Mouse (Mus musculus): Measurements from ENCODE around the gene Cybrd1. TPM values are rescaled to one million over a fixed set of nuclear protein-coding genes. Genes with fewer than 3 reads are reported as not detected.

Cybrd1 gene
- polyA plus RNA-seq, 1 experiment, result not detected

- Histone ChIP-seq H3K36me3 (ENCODE audit: control insufficient read depth, insufficient read depth) (peaks cover 51% of the 10 kb centered on the region), H3K27me3 (ENCODE audit: control insufficient read depth, insufficient read depth, insufficient read length) (no peaks in the 10 kb centered on the region), H3ac (ENCODE audit: control insufficient read depth, insufficient read length, low read depth) (no peak overlapping the region), H3K79me2 (ENCODE audit: control insufficient read depth, insufficient read depth) (no peaks in the 10 kb centered on the region), H3K4me3 (ENCODE audit: insufficient read depth, poor library complexity, severe bottlenecking) (no peak overlapping the region), H3K79me3 (ENCODE audit: low read depth) (no peaks in the 10 kb centered on the region)
- TF ChIP-seq CTCF (IDR thresholded peaks at IDR 0.05; ENCODE audit: control insufficient read depth, insufficient read depth, insufficient read length) (no peak), FOSL1 (IDR thresholded peaks at IDR 0.05; ENCODE audit: insufficient read depth, low read length, poor library complexity, severe bottlenecking) (no peak), USF1 (IDR thresholded peaks at IDR 0.05; ENCODE audit: low read depth) (no peak), MAX (IDR thresholded peaks at IDR 0.05) (no peak), MYOG (IDR thresholded peaks at IDR 0.05; ENCODE audit: control insufficient read depth, extremely low read depth, insufficient read length) (no peak), CEBPB (IDR thresholded peaks at IDR 0.05; ENCODE audit: low read depth) (no peak), MYOD1 (IDR thresholded peaks at IDR 0.05; ENCODE audit: control insufficient read depth, insufficient read length, low read depth) (no peak)
Observed at GRCm38 (mm10) chr2:71083454-71084193, 34.1 kb upstream of the Cybrd1 start.

- no peaks in the 10 kb centered on the region for H3K79me3 ChIP-seq (ENCODE audit: low read depth)
- no peaks in the 10 kb centered on the region for H3K79me2 ChIP-seq (ENCODE audit: control insufficient read depth, insufficient read depth)
- no peaks in the 10 kb centered on the region for H3K27me3 ChIP-seq (ENCODE audit: control insufficient read depth, insufficient read depth, insufficient read length)
- no peak overlapping the region for H3ac ChIP-seq (ENCODE audit: control insufficient read depth, insufficient read length, low read depth)
- peaks cover 44% of the 10 kb centered on the region for H3K36me3 ChIP-seq (ENCODE audit: control insufficient read depth, insufficient read depth)
- no peak overlapping the region for H3K4me3 ChIP-seq (ENCODE audit: insufficient read depth, poor library complexity, severe bottlenecking)
- TF ChIP-seq FOSL1 (IDR thresholded peaks at IDR 0.05; ENCODE audit: insufficient read depth, low read length, poor library complexity, severe bottlenecking), result no peak
- no peak for TF ChIP-seq USF1 (IDR thresholded peaks at IDR 0.05; ENCODE audit: low read depth)
- no peak for TF ChIP-seq CTCF (IDR thresholded peaks at IDR 0.05; ENCODE audit: control insufficient read depth, insufficient read depth, insufficient read length)
- no peak for TF ChIP-seq MYOD1 (IDR thresholded peaks at IDR 0.05; ENCODE audit: control insufficient read depth, insufficient read length, low read depth)
- TF ChIP-seq MAX (IDR thresholded peaks at IDR 0.05), result no peak
- TF ChIP-seq CEBPB (IDR thresholded peaks at IDR 0.05; ENCODE audit: low read depth), result no peak
Observed at GRCm38 (mm10) chr2:71089766-71090165, 28.0 kb upstream of the Cybrd1 start.

- TF ChIP-seq MYOD1 (IDR thresholded peaks at IDR 0.05; ENCODE audit: control insufficient read depth, insufficient read length, low read depth) (no peak), MAX (IDR thresholded peaks at IDR 0.05) (no peak), MYOG (IDR thresholded peaks at IDR 0.05; ENCODE audit: control insufficient read depth, extremely low read depth, insufficient read length) (no peak), CTCF (IDR thresholded peaks at IDR 0.05; ENCODE audit: control insufficient read depth, insufficient read depth, insufficient read length) (no peak), FOSL1 (IDR thresholded peaks at IDR 0.05; ENCODE audit: insufficient read depth, low read length, poor library complexity, severe bottlenecking) (no peak), CEBPB (IDR thresholded peaks at IDR 0.05; ENCODE audit: low read depth) (no peak), USF1 (IDR thresholded peaks at IDR 0.05; ENCODE audit: low read depth) (no peak)
Observed at GRCm38 (mm10) chr2:71090660-71091445, 26.9 kb upstream of the Cybrd1 start.

GRCm38 (mm10) chr2:71096170-71096569, 21.6 kb upstream of the Cybrd1 start:
- no peaks in the 10 kb centered on the region for H3K79me2 ChIP-seq (ENCODE audit: control insufficient read depth, insufficient read depth)

More at GRCm38 (mm10) chr2:71090660-71091445, 26.9 kb upstream of the Cybrd1 start:
- no peaks in the 10 kb centered on the region for H3K79me2 ChIP-seq (ENCODE audit: control insufficient read depth, insufficient read depth)
- H3K79me3 ChIP-seq (ENCODE audit: low read depth), result no peaks in the 10 kb centered on the region
- H3K4me3 ChIP-seq (ENCODE audit: insufficient read depth, poor library complexity, severe bottlenecking), result no peak overlapping the region
- H3K36me3 ChIP-seq (ENCODE audit: control insufficient read depth, insufficient read depth), result peaks cover 47% of the 10 kb centered on the region
- no peaks in the 10 kb centered on the region for H3K27me3 ChIP-seq (ENCODE audit: control insufficient read depth, insufficient read depth, insufficient read length)
- H3ac ChIP-seq (ENCODE audit: control insufficient read depth, insufficient read length, low read depth), result no peak overlapping the region

GRCm38 (mm10) chr2:71102621-71103291, 15.0 kb upstream of the Cybrd1 start:
- no peak overlapping the region for H3ac ChIP-seq (ENCODE audit: control insufficient read depth, insufficient read length, low read depth)
- H3K36me3 ChIP-seq (ENCODE audit: control insufficient read depth, insufficient read depth), result peaks cover 7% of the 10 kb centered on the region
- no peaks in the 10 kb centered on the region for H3K79me2 ChIP-seq (ENCODE audit: control insufficient read depth, insufficient read depth)
- H3K27me3 ChIP-seq (ENCODE audit: control insufficient read depth, insufficient read depth, insufficient read length), result peaks cover 3% of the 10 kb centered on the region
- no peaks in the 10 kb centered on the region for H3K79me3 ChIP-seq (ENCODE audit: low read depth)
- TF ChIP-seq CTCF (IDR thresholded peaks at IDR 0.05; ENCODE audit: control insufficient read depth, insufficient read depth, insufficient read length) (no peak), USF1 (IDR thresholded peaks at IDR 0.05; ENCODE audit: low read depth) (no peak), MYOG (IDR thresholded peaks at IDR 0.05; ENCODE audit: control insufficient read depth, extremely low read depth, insufficient read length) (no peak), MYOD1 (IDR thresholded peaks at IDR 0.05; ENCODE audit: control insufficient read depth, insufficient read length, low read depth) (no peak), CEBPB (IDR thresholded peaks at IDR 0.05; ENCODE audit: low read depth) (no peak), FOSL1 (IDR thresholded peaks at IDR 0.05; ENCODE audit: insufficient read depth, low read length, poor library complexity, severe bottlenecking) (no peak), MAX (IDR thresholded peaks at IDR 0.05) (no peak)
- H3K4me3 ChIP-seq (ENCODE audit: insufficient read depth, poor library complexity, severe bottlenecking), result no peak overlapping the region

More at GRCm38 (mm10) chr2:71096170-71096569, 21.6 kb upstream of the Cybrd1 start:
- H3K27me3 ChIP-seq (ENCODE audit: control insufficient read depth, insufficient read depth, insufficient read length), result no peaks in the 10 kb centered on the region
- H3K79me3 ChIP-seq (ENCODE audit: low read depth), result no peaks in the 10 kb centered on the region
- TF ChIP-seq CTCF (IDR thresholded peaks at IDR 0.05; ENCODE audit: control insufficient read depth, insufficient read depth, insufficient read length) (no peak), MYOG (IDR thresholded peaks at IDR 0.05; ENCODE audit: control insufficient read depth, extremely low read depth, insufficient read length) (no peak), MAX (IDR thresholded peaks at IDR 0.05) (no peak), FOSL1 (IDR thresholded peaks at IDR 0.05; ENCODE audit: insufficient read depth, low read length, poor library complexity, severe bottlenecking) (no peak), USF1 (IDR thresholded peaks at IDR 0.05; ENCODE audit: low read depth) (no peak), MYOD1 (IDR thresholded peaks at IDR 0.05; ENCODE audit: control insufficient read depth, insufficient read length, low read depth) (no peak), CEBPB (IDR thresholded peaks at IDR 0.05; ENCODE audit: low read depth) (no peak)
- no peak overlapping the region for H3ac ChIP-seq (ENCODE audit: control insufficient read depth, insufficient read length, low read depth)
- no peak overlapping the region for H3K4me3 ChIP-seq (ENCODE audit: insufficient read depth, poor library complexity, severe bottlenecking)
- H3K36me3 ChIP-seq (ENCODE audit: control insufficient read depth, insufficient read depth), result peaks cover 19% of the 10 kb centered on the region
